Mouse (Mus musculus): ENCODE measurements around the gene Gm14444. TPM values are rescaled to one million over a fixed set of nuclear protein-coding genes. Genes with fewer than 3 reads are reported as not detected.
"Not testable (repeated sequence)": the region's sequence is repeated elsewhere in the genome, so short reads cannot be mapped to it uniquely, and the experiment has no call there.

Gene Gm14444
- total RNA-seq (2021), result under 1 TPM in 1 of 2 experiments, not detected in 1; 0.33 TPM
- long read RNA-seq, experiment 1, result 0 reads
- long read RNA-seq, experiment 2, result 0 reads

- DNase-seq (ENCODE audit: low spot score in 2 of 2), result not testable (repeated sequence)
Measured at GRCm38 (mm10) chr2:175010022-175010421, at the start of gene Gm14444. Gene Gm14444, plus strand, starts transcription at chr2:175010241.

- not testable (repeated sequence) for DNase-seq (ENCODE audit: low spot score in 2 of 2)
Measured at GRCm38 (mm10) chr2:174965466-174965865, 44.6 kb upstream of the Gm14444 start.

DNA sequence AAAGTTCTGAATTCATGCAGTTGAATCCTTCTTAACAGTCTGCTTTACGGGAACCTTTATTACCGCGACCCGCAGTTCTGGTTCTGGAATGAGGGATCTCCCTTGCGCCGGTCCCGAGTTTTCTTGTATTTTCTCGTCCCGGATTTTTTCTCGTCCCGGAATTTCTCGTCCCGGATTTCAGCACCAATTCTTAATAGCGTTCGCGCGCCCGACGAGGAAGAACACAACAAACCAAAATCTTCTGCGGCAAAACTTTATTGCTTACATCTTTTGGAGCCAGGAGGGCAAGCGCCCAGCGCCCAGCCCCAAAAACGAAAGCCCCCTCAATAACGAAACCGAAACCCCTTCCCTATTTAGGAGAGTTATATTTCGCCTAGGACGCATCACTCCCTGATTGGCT, 34.2 kb downstream of the Gm14444 start:
- DNase-seq (ENCODE audit: low spot score in 2 of 2), result not testable (repeated sequence)

DNA sequence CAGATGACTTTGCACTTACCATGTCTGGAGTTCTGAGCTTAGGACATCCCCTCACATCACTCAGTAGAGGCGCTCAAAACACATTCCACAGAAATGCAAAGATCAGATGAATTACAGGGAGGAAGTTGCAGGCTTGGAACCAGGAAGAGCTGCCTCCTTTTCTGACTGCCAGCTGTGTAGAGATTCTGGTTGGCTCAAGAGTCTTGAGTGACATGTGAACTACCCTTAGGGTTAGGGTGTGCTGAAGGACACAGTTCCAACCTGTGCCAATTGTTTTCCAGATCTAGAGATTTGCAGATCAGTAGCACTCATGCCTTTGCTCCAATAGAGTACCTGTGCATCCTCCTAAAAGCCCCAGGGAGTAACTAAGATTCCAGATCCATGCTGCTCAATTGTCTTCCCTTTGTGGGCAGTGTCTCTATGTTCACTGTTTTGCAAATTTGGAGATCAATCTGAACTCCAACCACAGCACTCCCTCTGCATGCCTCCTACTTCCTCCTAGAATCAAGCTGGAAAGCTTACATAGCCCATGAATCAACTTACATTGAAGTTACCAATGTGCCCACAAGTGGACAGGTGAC, 57.7 kb downstream of the Gm14444 start, which contains the start of gene Gm14393:
Gene Gm14393 (minus strand): TSS at position 101 of the 581 bp plus-strand sequence.
- not testable (repeated sequence) for DNase-seq (ENCODE audit: low spot score in 2 of 2)

Other genes with a start within 250 kb of the Gm14444 start
- gene Edn3, start 249.6 kb upstream of the Gm14444 start, total RNA-seq (2021), result 10 to 100 TPM; 18.7 to 20.6 TPM
- 1 to 10 TPM in 1 of 2 experiments, under 1 TPM in 1; 0.70 to 1.9 TPM for gene Gm14393, start 57.5 kb downstream of the Gm14444 start, total RNA-seq (2021)
- gene Gm14399, start 131.8 kb downstream of the Gm14444 start, total RNA-seq (2021), result 10 to 100 TPM; 14.0 to 16.8 TPM
- gene Gm14443, start 165.6 kb downstream of the Gm14444 start, total RNA-seq (2021), result 1 to 10 TPM in 1 of 2 experiments, under 1 TPM in 1; 0.80 to 1.4 TPM
- 10 to 100 TPM; 52.3 to 64.9 TPM for gene Gm14391, start 196.7 kb downstream of the Gm14444 start, total RNA-seq (2021)

Data from adrenal gland, adult 18-20 months (tissue).